Mouse (Mus musculus) embryonic facial prominence, embryonic 12.5 days (tissue): ENCODE measurements at regions not wholly inside any gene's neighbourhood (a gene's known extent, or its start where the extent isn't known, plus 50 kb on each side); places are given as distances from the start of the nearest gene placed in this dataset.

Experiments used
- ATAC-seq: fragments of 200-750 bp; cut with Nextera tagmentation; 2 replicates; pipeline ENCODE4 v1.8.0; 2017; ENCODE audit not compliant: insufficient number of reproducible peaks, insufficient read depth, low FRiP score, low TSS enrichment
- H3K27ac ChIP-seq: fragments of 300-500 bp; sonication (generic); 2 replicates; pipeline ENCODE4 v1.5.1; 2016; ENCODE audit warnings: mild to moderate bottlenecking
- H3K27me3 ChIP-seq: fragments of 300-500 bp; sonication (generic); 2 replicates; pipeline ENCODE4 v1.6.1; 2016; ENCODE audit warnings: mild to moderate bottlenecking, moderate library complexity
- H3K36me3 ChIP-seq: fragments of 300-500 bp; sonication (generic); 2 replicates; pipeline ENCODE4 v1.6.1; 2016; ENCODE audit warnings: mild to moderate bottlenecking
- H3K4me1 ChIP-seq: fragments of 300-500 bp; sonication (generic); 2 replicates; pipeline ENCODE4 v1.6.1; 2016
- H3K4me2 ChIP-seq: fragments of 300-500 bp; sonication (generic); replicated peaks from 2 replicates; pipeline ENCODE4 v1.6.1; 2016; ENCODE audit warnings: mild to moderate bottlenecking, moderate library complexity
- H3K4me3 ChIP-seq: fragments of 300-500 bp; sonication (generic); 2 replicates; pipeline ENCODE4 v1.5.1; 2016; ENCODE audit warnings: mild to moderate bottlenecking
- H3K9ac ChIP-seq: fragments of 300-500 bp; sonication (generic); 2 replicates; pipeline ENCODE4 v1.6.1; 2016; ENCODE audit warnings: mild to moderate bottlenecking, moderate library complexity
- H3K9me3 ChIP-seq: fragments of 300-500 bp; sonication (generic); 2 replicates; pipeline ENCODE4 v1.6.1; 2016; ENCODE audit warnings: mild to moderate bottlenecking, moderate library complexity
- WGBS: fragments of 180-500 bp; shearing (Covaris S2); methylation state at CpG from one replicate; pipeline ENCODE4 v1.1.7; 2016; 5-methylcytosine and 5-hydroxymethylcytosine counted together

GRCm38 (mm10) chr3:103408724-103409123 lies 129.6 kb downstream of the Trim33 start:
- Histone ChIP-seq H3K4me3 (no peak overlapping the region), H3K4me2 (no peak overlapping the region), H3K4me1 (0 out of 2 replicates have a peak, but pooled peaks cover 5% of the 10 kb centered on the region), H3K27ac (no peak overlapping the region), H3K36me3 (no peaks in the 10 kb centered on the region), H3K9me3 (no peaks in the 10 kb centered on the region), H3K9ac (no peak overlapping the region), H3K27me3 (no peaks in the 10 kb centered on the region)
- 73% methylated on average over 5 of the region's 5 CpGs for WGBS
- no peak for ATAC-seq

DNA sequence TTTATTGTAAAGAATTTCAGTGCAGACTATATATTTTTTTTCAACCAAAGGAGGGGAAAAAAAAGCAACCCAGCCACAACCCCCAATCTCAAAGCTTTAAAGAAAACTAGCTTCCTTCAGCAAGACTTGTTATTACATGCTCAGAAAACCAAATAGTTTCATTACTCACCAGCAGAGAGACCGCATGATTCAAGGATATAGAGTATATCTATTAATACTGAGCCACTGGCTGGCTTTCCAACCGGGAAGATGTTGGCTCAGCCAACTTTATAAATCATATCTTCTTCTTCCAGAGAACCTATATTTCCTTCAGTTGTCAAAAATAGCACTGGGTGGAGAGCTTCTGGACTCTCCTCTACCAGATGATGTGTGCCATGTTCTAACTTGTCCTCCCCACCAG lies 133.2 kb downstream of the Trim33 start:
- Histone ChIP-seq H3K4me2 (no peak overlapping the region), H3K27me3 (no peaks in the 10 kb centered on the region), H3K9ac (no peak overlapping the region), H3K4me1 (peaks cover 1% of the 10 kb centered on the region; the same call in 1 of the 2 replicates), H3K9me3 (no peaks in the 10 kb centered on the region), H3K4me3 (no peak overlapping the region), H3K27ac (no peak overlapping the region), H3K36me3 (no peaks in the 10 kb centered on the region)
- ATAC-seq = no peak
- 79% methylated on average over 2 of the region's 2 CpGs for WGBS

- H3K27ac ChIP-seq = no peak overlapping the region
- H3K4me3 ChIP-seq = no peak overlapping the region
- no peaks in the 10 kb centered on the region for H3K27me3 ChIP-seq
- WGBS = 43% methylated on average over 8 of the region's 8 CpGs
- no peaks in the 10 kb centered on the region for H3K36me3 ChIP-seq
- no peak for ATAC-seq
- H3K4me1 ChIP-seq = peaks cover 13% of the 10 kb centered on the region
- H3K9ac ChIP-seq = no peak overlapping the region
- no peaks in the 10 kb centered on the region for H3K9me3 ChIP-seq
- H3K4me2 ChIP-seq = no peak overlapping the region
Measured at GRCm38 (mm10) chr3:103415051-103415695, 136.1 kb downstream of the Trim33 start.

GRCm38 (mm10) chr3:103416296-103416695 lies 137.2 kb downstream of the Trim33 start:
- Histone ChIP-seq H3K27me3 (no peaks in the 10 kb centered on the region), H3K4me2 (no peak overlapping the region), H3K4me1 (peaks cover 24% of the 10 kb centered on the region), H3K36me3 (no peaks in the 10 kb centered on the region), H3K27ac (no peak overlapping the region), H3K9me3 (no peaks in the 10 kb centered on the region), H3K9ac (no peak overlapping the region), H3K4me3 (no peak overlapping the region)
- ATAC-seq = no peak
- WGBS = 43% methylated on average over 2 of the region's 2 CpGs

DNA sequence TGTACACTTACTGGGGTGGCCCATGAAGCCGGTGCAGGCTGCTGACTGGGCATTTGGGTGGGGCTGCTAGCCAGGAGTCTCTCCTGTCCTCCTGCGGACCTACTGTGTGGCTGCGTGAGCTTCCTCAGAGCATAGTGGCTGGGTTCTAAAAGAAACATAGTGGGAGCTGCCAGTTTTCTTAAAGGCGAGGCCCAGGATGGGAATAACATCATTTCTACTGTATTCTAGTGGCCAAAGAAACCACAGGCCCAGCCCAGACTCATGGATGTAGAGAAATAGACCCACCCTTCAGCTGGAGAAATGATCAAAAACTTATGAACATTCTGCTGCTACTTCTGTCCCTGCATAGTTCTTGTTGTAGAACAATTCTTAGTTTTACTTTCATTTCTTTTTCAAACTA lies 138.7 kb downstream of the Trim33 start:
- Histone ChIP-seq H3K4me3 (no peak overlapping the region), H3K36me3 (no peaks in the 10 kb centered on the region), H3K27me3 (no peaks in the 10 kb centered on the region), H3K4me2 (no peak overlapping the region), H3K9ac (no peak overlapping the region), H3K27ac (no peak overlapping the region), H3K9me3 (no peaks in the 10 kb centered on the region), H3K4me1 (peaks cover 24% of the 10 kb centered on the region)
- 86% methylated on average over 4 of the region's 4 CpGs for WGBS
- ATAC-seq = no peak

GRCm38 (mm10) chr3:103419761-103420620 lies 140.9 kb downstream of the Trim33 start:
- ATAC-seq = peak; percentile 70; the same call in 1 of the 2 replicates
- H3K36me3 ChIP-seq = no peaks in the 10 kb centered on the region
- H3K4me3 ChIP-seq = no peak overlapping the region
- no peaks in the 10 kb centered on the region for H3K9me3 ChIP-seq
- no peaks in the 10 kb centered on the region for H3K27me3 ChIP-seq
- no peak overlapping the region for H3K9ac ChIP-seq
- peak overlapping the region; percentile 73 for H3K27ac ChIP-seq
- no peak overlapping the region for H3K4me2 ChIP-seq
- H3K4me1 ChIP-seq = peaks cover 24% of the 10 kb centered on the region
- 15% methylated on average over 4 of the region's 4 CpGs for WGBS

GRCm38 (mm10) chr3:103420621-103421274 lies 141.7 kb downstream of the Trim33 start:
- H3K27ac ChIP-seq = peak overlapping the region; percentile 73
- H3K9ac ChIP-seq = no peak overlapping the region
- no peak overlapping the region for H3K4me2 ChIP-seq
- no peaks in the 10 kb centered on the region for H3K27me3 ChIP-seq
- H3K36me3 ChIP-seq = no peaks in the 10 kb centered on the region
- ATAC-seq = no peak
- no peak overlapping the region for H3K4me3 ChIP-seq
- H3K9me3 ChIP-seq = no peaks in the 10 kb centered on the region
- H3K4me1 ChIP-seq = peaks cover 24% of the 10 kb centered on the region
- 46% methylated on average over 12 of the region's 12 CpGs for WGBS

DNA sequence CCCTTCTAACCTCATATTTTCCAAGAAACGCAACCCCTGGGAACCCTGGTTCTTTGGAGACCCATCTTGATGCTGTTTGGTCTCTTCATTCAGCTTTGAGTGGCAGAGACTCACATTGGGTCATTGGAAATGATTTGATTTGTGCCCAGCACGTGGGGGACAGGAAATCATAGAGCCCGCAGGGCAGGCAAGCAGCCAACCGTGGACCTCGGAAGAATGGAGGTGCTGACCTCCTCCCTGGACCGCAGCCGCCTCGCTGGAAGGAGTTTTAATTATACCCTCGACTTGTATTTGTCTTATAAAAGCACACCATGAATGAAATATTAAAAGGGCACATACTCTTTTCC lies 142.2 kb downstream of the Trim33 start:
- Histone ChIP-seq H3K9me3 (no peaks in the 10 kb centered on the region), H3K27me3 (no peaks in the 10 kb centered on the region), H3K4me2 (no peak overlapping the region), H3K36me3 (no peaks in the 10 kb centered on the region), H3K9ac (no peak overlapping the region), H3K27ac (peak overlapping the region; percentile 73), H3K4me1 (peaks cover 24% of the 10 kb centered on the region), H3K4me3 (no peak overlapping the region)
- 30% methylated on average over 9 of the region's 9 CpGs for WGBS
- ATAC-seq = no peak

GRCm38 (mm10) chr3:103422806-103423205 lies 143.7 kb downstream of the Trim33 start:
- Histone ChIP-seq H3K4me1 (peaks cover 24% of the 10 kb centered on the region), H3K36me3 (no peaks in the 10 kb centered on the region), H3K27me3 (no peaks in the 10 kb centered on the region), H3K9ac (no peak overlapping the region), H3K27ac (no peak overlapping the region), H3K4me3 (no peak overlapping the region), H3K4me2 (no peak overlapping the region), H3K9me3 (no peaks in the 10 kb centered on the region)
- ATAC-seq = no peak
- 92% methylated on average over 12 of the region's 12 CpGs for WGBS

DNA sequence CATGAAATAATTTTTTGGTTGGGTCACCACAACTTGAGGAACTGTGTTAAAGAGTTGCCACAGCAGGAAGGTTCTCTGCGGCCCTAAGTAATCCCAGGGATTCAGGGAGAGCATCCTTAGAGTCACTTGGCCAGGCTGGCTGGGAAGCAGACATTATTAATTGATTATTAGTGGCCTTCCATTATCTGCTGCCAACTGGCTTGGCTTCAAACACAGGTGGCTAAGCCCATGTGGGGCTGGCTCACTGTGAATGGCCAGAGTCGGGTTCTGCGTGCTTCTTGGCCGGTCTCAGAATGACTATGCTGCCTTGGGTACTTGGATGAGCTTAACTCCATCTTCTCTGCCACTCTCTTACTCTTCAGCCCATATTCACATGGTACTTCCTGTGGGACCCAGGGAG lies 144.2 kb downstream of the Trim33 start:
- Histone ChIP-seq H3K4me2 (no peak overlapping the region), H3K27ac (no peak overlapping the region), H3K27me3 (no peaks in the 10 kb centered on the region), H3K4me3 (no peak overlapping the region), H3K9me3 (no peaks in the 10 kb centered on the region), H3K36me3 (no peaks in the 10 kb centered on the region), H3K9ac (no peak overlapping the region), H3K4me1 (peaks cover 24% of the 10 kb centered on the region)
- no peak for ATAC-seq
- 91% methylated on average over 4 of the region's 4 CpGs for WGBS

GRCm38 (mm10) chr3:103425812-103426430 lies 146.8 kb downstream of the Trim33 start:
- Histone ChIP-seq H3K27me3 (no peaks in the 10 kb centered on the region), H3K4me2 (no peak overlapping the region), H3K27ac (no peak overlapping the region), H3K9ac (no peak overlapping the region), H3K4me1 (peaks cover 4% of the 10 kb centered on the region), H3K4me3 (no peak overlapping the region), H3K9me3 (no peaks in the 10 kb centered on the region), H3K36me3 (no peaks in the 10 kb centered on the region)
- 85% methylated on average over 19 of the region's 19 CpGs for WGBS
- ATAC-seq = no peak
